Mouse (Mus musculus) intestine, embryonic 16.5 days (tissue): ENCODE measurements around the gene Fry. TPM values are rescaled to one million over a fixed set of nuclear protein-coding genes. Genes with fewer than 3 reads are reported as not detected.

ENCODE experiments used
- ATAC-seq: fragments of 200-750 bp; cut with Nextera tagmentation; 2 replicates; pipeline ENCODE4 v1.8.0; 2017; ENCODE audit warnings: moderate TSS enrichment, moderate library complexity
- H3K27ac ChIP-seq: fragments of 300-500 bp; sonication (generic); 2 replicates; pipeline ENCODE4 v1.5.1; 2014; ENCODE audit warnings: mild to moderate bottlenecking, low read length
- H3K27me3 ChIP-seq: fragments of 300-500 bp; sonication (generic); replicated peaks from 2 replicates; pipeline ENCODE4 v1.6.1; 2014; ENCODE audit warnings: low read length, control low read depth, mixed read lengths; ENCODE audit not compliant: control insufficient read depth, insufficient read depth
- H3K36me3 ChIP-seq: fragments of 300-500 bp; sonication (generic); 2 replicates; pipeline ENCODE4 v1.6.1; 2014; ENCODE audit warnings: low read length, control low read depth; ENCODE audit not compliant: control insufficient read depth, insufficient read depth
- H3K4me1 ChIP-seq: fragments of 300-500 bp; sonication (generic); 2 replicates; pipeline ENCODE4 v1.6.1; 2014; ENCODE audit warnings: low read length, control low read depth, mixed read lengths; ENCODE audit not compliant: control insufficient read depth, insufficient read depth
- H3K4me2 ChIP-seq: fragments of 300-500 bp; sonication (generic); 2 replicates; pipeline ENCODE4 v1.6.1; 2014; ENCODE audit warnings: low read depth, low read length, control low read depth
- H3K4me3 ChIP-seq: fragments of 300-500 bp; sonication (generic); 2 replicates; pipeline ENCODE4 v1.5.1; 2014; ENCODE audit warnings: mild to moderate bottlenecking, low read length
- H3K9ac ChIP-seq: fragments of 300-500 bp; sonication (generic); 2 replicates; pipeline ENCODE4 v1.6.1; 2014; ENCODE audit warnings: low read depth, low read length
- H3K9me3 ChIP-seq: fragments of 300-500 bp; sonication (generic); 2 replicates; pipeline ENCODE4 v1.6.1; 2016; ENCODE audit warnings: low read length, control low read depth; ENCODE audit not compliant: control insufficient read depth
- WGBS: fragments of 180-500 bp; shearing (Covaris S2); extraction: QIAGEN DNeasy Blood & Tissue Kit; methylation state at CpG from one replicate; pipeline ENCODE4 v1.1.7; 2014; 5-methylcytosine and 5-hydroxymethylcytosine counted together
- polyA plus RNA-seq: library from polyadenylated mRNA; unstranded; fragments of >200 nt; fragmentation: Nextera tagmentation; extraction: Ambion mirVana; gene quantifications from 2 replicates; pipeline ENCODE4 v1.2.1, GENCODE M21; 2015

Gene Fry
- polyA plus RNA-seq, 1 experiment from 2014 or later = 6.1 TPM

- Histone ChIP-seq H3K9ac (no peak overlapping the region), H3K4me1 (0 out of 2 replicates have a peak, but pooled peaks cover 3% of the 10 kb centered on the region), H3K4me3 (no peak overlapping the region), H3K27me3 (no peaks in the 10 kb centered on the region), H3K27ac (no peak overlapping the region), H3K4me2 (no peak overlapping the region), H3K36me3 (no peaks in the 10 kb centered on the region), H3K9me3 (0 out of 2 replicates have a peak, but pooled peaks cover 3% of the 10 kb centered on the region)
- 74% methylated on average over 13 of the region's 13 CpGs for whole genome bisulfite sequencing
- ATAC-seq = no peak
Measured at GRCm38 (mm10) chr5:150176251-150177015, 58.0 kb downstream of the Fry start.

- Histone ChIP-seq H3K4me3 (no peak overlapping the region), H3K9me3 (0 out of 2 replicates have a peak, but pooled peaks cover 3% of the 10 kb centered on the region), H3K27me3 (no peaks in the 10 kb centered on the region), H3K4me2 (no peak overlapping the region), H3K36me3 (no peaks in the 10 kb centered on the region), H3K9ac (no peak overlapping the region), H3K27ac (no peak overlapping the region), H3K4me1 (0 out of 2 replicates have a peak, but pooled peaks cover 3% of the 10 kb centered on the region)
- no peak for ATAC-seq
- 96% methylated on average over 1 of the region's 1 CpGs for WGBS
Measured at GRCm38 (mm10) chr5:150177757-150178156, 59.3 kb downstream of the Fry start.

GRCm38 (mm10) chr5:150178194-150178801, 59.9 kb downstream of the Fry start:
- WGBS = 82% methylated on average over 2 of the region's 2 CpGs
- no peaks in the 10 kb centered on the region for H3K27me3 ChIP-seq
- H3K4me2 ChIP-seq = no peak overlapping the region
- H3K4me1 ChIP-seq = 0 out of 2 replicates have a peak, but pooled peaks cover 3% of the 10 kb centered on the region
- no peak overlapping the region for H3K9ac ChIP-seq
- H3K4me3 ChIP-seq = no peak overlapping the region
- no peak overlapping the region for H3K27ac ChIP-seq
- H3K36me3 ChIP-seq = no peaks in the 10 kb centered on the region
- 0 out of 2 replicates have a peak, but pooled peaks have one; percentile 21 for ATAC-seq
- H3K9me3 ChIP-seq = 0 out of 2 replicates have a peak, but pooled peaks cover 3% of the 10 kb centered on the region

GRCm38 (mm10) chr5:150180985-150181607, 62.7 kb downstream of the Fry start:
- Histone ChIP-seq H3K4me2 (no peak overlapping the region), H3K4me1 (0 out of 2 replicates have a peak, but pooled peaks cover 3% of the 10 kb centered on the region), H3K36me3 (no peaks in the 10 kb centered on the region), H3K4me3 (no peak overlapping the region), H3K9me3 (no peaks in the 10 kb centered on the region), H3K27me3 (no peaks in the 10 kb centered on the region), H3K9ac (no peak overlapping the region), H3K27ac (no peak overlapping the region)
- ATAC-seq = no peak
- WGBS = 67% methylated on average over 1 of the region's 1 CpGs

- no peak overlapping the region for H3K4me2 ChIP-seq
- H3K4me3 ChIP-seq = no peak overlapping the region
- no peaks in the 10 kb centered on the region for H3K4me1 ChIP-seq
- no peak overlapping the region for H3K27ac ChIP-seq
- WGBS = 91% methylated on average over 3 of the region's 3 CpGs
- no peaks in the 10 kb centered on the region for H3K27me3 ChIP-seq
- ATAC-seq = no peak
- H3K36me3 ChIP-seq = no peaks in the 10 kb centered on the region
- H3K9ac ChIP-seq = no peak overlapping the region
- no peaks in the 10 kb centered on the region for H3K9me3 ChIP-seq
Measured at GRCm38 (mm10) chr5:150184959-150185358, 66.5 kb downstream of the Fry start.

GRCm38 (mm10) chr5:150186121-150186520, 67.7 kb downstream of the Fry start:
- Histone ChIP-seq H3K27ac (no peak overlapping the region), H3K4me2 (no peak overlapping the region), H3K9ac (no peak overlapping the region), H3K4me3 (no peak overlapping the region), H3K9me3 (peaks cover 4% of the 10 kb centered on the region; the same call in 1 of the 2 replicates), H3K36me3 (no peaks in the 10 kb centered on the region), H3K4me1 (no peaks in the 10 kb centered on the region), H3K27me3 (no peaks in the 10 kb centered on the region)
- no peak for ATAC-seq
- 81% methylated on average over 4 of the region's 4 CpGs for WGBS

- Histone ChIP-seq H3K4me2 (no peak overlapping the region), H3K9me3 (peaks cover 4% of the 10 kb centered on the region; the same call in 1 of the 2 replicates), H3K27ac (no peak overlapping the region), H3K36me3 (no peaks in the 10 kb centered on the region), H3K27me3 (no peaks in the 10 kb centered on the region), H3K9ac (no peak overlapping the region), H3K4me1 (no peaks in the 10 kb centered on the region), H3K4me3 (no peak overlapping the region)
- no peak for ATAC-seq
- WGBS = 91% methylated on average over 4 of the region's 4 CpGs
Measured at GRCm38 (mm10) chr5:150186676-150187075, 68.2 kb downstream of the Fry start.

- Histone ChIP-seq H3K9me3 (peaks cover 4% of the 10 kb centered on the region; the same call in 1 of the 2 replicates), H3K36me3 (no peaks in the 10 kb centered on the region), H3K9ac (no peak overlapping the region), H3K4me2 (no peak overlapping the region), H3K4me3 (no peak overlapping the region), H3K27me3 (no peaks in the 10 kb centered on the region), H3K27ac (no peak overlapping the region), H3K4me1 (no peaks in the 10 kb centered on the region)
- no peak for ATAC-seq
- 79% methylated on average over 4 of the region's 4 CpGs for WGBS
Measured at GRCm38 (mm10) chr5:150188031-150188430, 69.6 kb downstream of the Fry start.
